Mouse (Mus musculus): ENCODE data around the gene Stmnd1. TPM values are rescaled to one million over a fixed set of nuclear protein-coding genes. Genes with fewer than 3 reads are reported as not detected.

The Stmnd1 gene
- polyA plus RNA-seq, 1 experiment from 2014 or later: not detected

DNA sequence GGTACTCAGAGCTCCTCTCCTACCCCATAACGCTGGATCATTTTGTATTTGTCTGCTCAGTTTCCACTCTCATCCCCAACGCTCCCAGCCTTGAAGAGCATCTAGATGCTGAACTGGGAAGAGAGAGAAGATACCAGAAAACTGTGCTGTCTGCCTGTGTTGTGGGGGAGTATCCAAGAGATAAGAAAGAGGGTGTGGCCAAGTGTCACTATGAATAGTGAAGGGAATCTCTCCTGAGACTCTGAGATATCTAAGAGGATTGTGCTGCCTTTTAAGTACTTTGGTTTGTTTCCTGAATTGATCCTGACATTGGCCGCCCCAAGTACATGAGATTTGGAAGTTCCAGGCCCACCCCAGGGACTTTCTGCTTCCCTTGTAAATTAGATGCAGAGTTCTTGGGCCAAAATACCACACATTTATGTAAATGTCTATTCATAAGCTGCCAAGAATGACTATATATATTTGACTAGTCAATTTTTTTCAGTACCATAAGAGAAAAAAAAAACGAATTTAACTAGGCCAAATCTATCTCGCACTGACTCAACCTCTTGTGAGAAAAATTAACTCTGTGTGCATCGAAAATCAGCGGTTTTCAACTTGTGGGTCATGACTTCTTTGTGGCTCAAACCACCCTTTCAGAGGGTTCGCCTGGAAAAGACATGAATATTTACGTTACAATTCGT, 73.5 kb downstream of the Stmnd1 start:
- H3K36me3 ChIP-seq (ENCODE audit: insufficient read depth): no peaks in the 10 kb centered on the region
- no peaks in the 10 kb centered on the region for H3K4me1 ChIP-seq (ENCODE audit: insufficient read depth)
- no peak overlapping the region for H3K27ac ChIP-seq (ENCODE audit: low read depth)
- DNase-seq (no peak), ATAC-seq (ENCODE audit: insufficient read depth) (no peak)
- H3K9me3 ChIP-seq (ENCODE audit: low read depth, low read length): no peaks in the 10 kb centered on the region
- H3K4me3 ChIP-seq (ENCODE audit: low read depth, low read length): no peak overlapping the region
- no peak overlapping the region for H3K4me2 ChIP-seq
- no peak overlapping the region for H3K9ac ChIP-seq
- no peaks in the 10 kb centered on the region for H3K27me3 ChIP-seq (ENCODE audit: insufficient read depth, low read length)
- TF ChIP-seq CTCF (IDR thresholded peaks at IDR 0.05; ENCODE audit: low read depth): no peak
- 71% methylated on average over 10 of the region's 10 CpGs for WGBS

DNA sequence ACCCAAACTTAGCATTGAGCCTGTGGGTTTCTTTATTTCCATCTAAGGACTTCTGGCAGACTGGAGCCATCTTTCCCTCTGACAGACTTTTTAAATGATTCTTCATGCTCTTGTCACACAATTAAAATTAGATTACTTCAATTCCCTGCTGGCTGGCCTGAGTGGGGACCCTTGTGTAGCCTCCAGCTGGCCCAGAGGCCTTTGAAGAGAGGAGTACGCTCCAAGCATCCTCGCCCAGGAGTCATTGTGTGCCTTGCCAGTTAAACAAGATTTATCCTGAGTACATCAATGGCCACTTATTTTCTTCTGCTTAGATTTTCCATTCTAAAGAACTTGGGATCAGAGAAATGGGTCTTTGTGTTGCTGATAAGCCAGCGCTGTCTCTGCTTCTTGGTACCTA, 76.1 kb downstream of the Stmnd1 start:
- 55% methylated on average over 3 of the region's 3 CpGs for WGBS
- no peak overlapping the region for H3K9ac ChIP-seq
- DNase-seq (peak; percentile 47), ATAC-seq (ENCODE audit: insufficient read depth) (no peak)
- H3K4me2 ChIP-seq: no peak overlapping the region
- no peaks in the 10 kb centered on the region for H3K4me1 ChIP-seq (ENCODE audit: insufficient read depth)
- no peaks in the 10 kb centered on the region for H3K9me3 ChIP-seq (ENCODE audit: low read depth, low read length)
- no peak for TF ChIP-seq CTCF (IDR thresholded peaks at IDR 0.05; ENCODE audit: low read depth)
- no peak overlapping the region for H3K27ac ChIP-seq (ENCODE audit: low read depth)
- no peaks in the 10 kb centered on the region for H3K36me3 ChIP-seq (ENCODE audit: insufficient read depth)
- H3K27me3 ChIP-seq (ENCODE audit: insufficient read depth, low read length): no peaks in the 10 kb centered on the region
- no peak overlapping the region for H3K4me3 ChIP-seq (ENCODE audit: low read depth, low read length)

Other genes starting within 250 kb of the Stmnd1 start
- 2.2 and 2.7 TPM in 2 replicates for gene Rbm24, start 144.7 kb downstream of the Stmnd1 start, polyA plus RNA-seq (2014; fragmentation: Nextera tagmentation; extraction: Ambion mirVana)
- gene Cap2, start 228.1 kb downstream of the Stmnd1 start, polyA plus RNA-seq (2014; fragmentation: Nextera tagmentation; extraction: Ambion mirVana): 4.3 and 9.6 TPM in 2 replicates